Mouse (Mus musculus) C2C12 (cell line): ENCODE data around the gene Lrch3.

Experiments
- CEBPB ChIP-seq: IDR thresholded peaks from one replicate; pipeline ENCODE4 v1.6.1; 2011; ENCODE audit warnings: low read depth, mild to moderate bottlenecking, control low read depth, moderate library complexity
- CTCF ChIP-seq: IDR thresholded peaks from one replicate; pipeline ENCODE4 v1.5.1; 2011; ENCODE audit not compliant: control insufficient read depth, insufficient read depth, insufficient read length
- MAX ChIP-seq: IDR thresholded peaks from one replicate; pipeline ENCODE4 v1.6.1; 2011; ENCODE audit warnings: mild to moderate bottlenecking, control low read depth
- USF1 ChIP-seq: IDR thresholded peaks from one replicate; pipeline ENCODE4 v1.6.1; 2011; ENCODE audit warnings: low read depth, mild to moderate bottlenecking, control low read depth, moderate library complexity

DNA sequence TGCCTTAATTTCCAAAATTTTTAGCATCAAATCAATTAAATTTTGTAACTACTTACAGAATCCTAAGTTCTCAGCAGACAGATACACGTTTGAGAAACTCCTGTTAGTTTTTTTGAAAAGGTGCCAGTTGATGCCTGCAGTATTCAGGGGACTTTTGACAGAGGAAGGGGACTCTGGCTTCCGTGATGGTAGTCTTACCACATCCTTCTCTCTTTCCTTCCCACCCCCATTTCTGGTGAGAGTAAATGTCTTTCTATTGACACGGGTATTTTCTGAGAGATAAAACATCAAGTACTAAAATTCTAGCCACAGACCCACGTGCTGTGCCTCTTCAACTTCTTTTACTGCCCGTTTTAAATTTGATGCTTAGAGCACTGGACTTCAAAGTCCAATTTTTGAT lies 39.9 kb downstream of the Lrch3 start:
- TF ChIP-seq CTCF, result no peak
- TF ChIP-seq USF1, result no peak
- no peak for TF ChIP-seq CEBPB
- TF ChIP-seq MAX, result no peak
